Mouse (Mus musculus): ENCODE results near the gene Socs3.

- no peak for TF ChIP-seq CTCF (conservative IDR thresholded peaks at IDR 0.05; ENCODE audit: insufficient read depth, insufficient read length, low read depth, low read length)
- TF ChIP-seq POLR2A (IDR thresholded peaks at IDR 0.05; ENCODE audit: low read depth, low read length): no peak
Observed at GRCm38 (mm10) chr11:117968716-117969099, 1.1 kb downstream of the Socs3 start.

All from kidney, adult 2 months (tissue).